Mouse (Mus musculus) cerebellum, adult 9-11 months (tissue): ENCODE results near the gene Olfr414.

Source experiments
- DNase-seq: peaks from one replicate; pipeline ENCODE4 v3.0.0; 2022

The Olfr414 gene

GRCm38 (mm10) chr1:174423764-174424163 lies at the start of gene Olfr414:
Gene Olfr414, plus strand, starts transcription at chr1:174424064.
- DNase-seq = no peak

DNA sequence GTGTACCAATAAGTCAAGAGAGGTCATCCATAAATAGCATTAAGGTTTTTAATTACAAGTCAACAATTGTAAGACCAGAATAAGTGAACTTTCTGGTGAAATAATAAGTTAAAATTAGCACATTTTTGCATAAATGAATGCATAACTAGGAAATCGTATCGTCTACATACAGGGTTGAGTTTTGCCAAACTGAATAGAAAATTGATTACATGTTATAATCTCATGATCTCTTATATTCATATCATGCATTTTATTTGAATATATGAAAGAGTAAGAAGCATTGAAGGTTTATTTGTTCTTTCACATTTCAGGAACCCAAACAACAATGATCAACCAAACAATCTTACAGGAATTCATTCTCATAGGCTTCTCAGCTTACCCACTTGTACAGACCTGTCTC lies 33.1 kb upstream of the Olfr414 start, which contains the start of gene Olfr248:
Gene Olfr248, plus strand, starts transcription at position 301 of the 400 bp plus-strand sequence.
- DNase-seq = no peak

- DNase-seq = no peak
These were observed 905 bp upstream of the Olfr414 start for GRCm38 (mm10) chr1:174422959-174423358.

GRCm38 (mm10) chr1:174426180-174426986 lies 2.5 kb downstream of the Olfr414 start:
- DNase-seq = no peak

DNA sequence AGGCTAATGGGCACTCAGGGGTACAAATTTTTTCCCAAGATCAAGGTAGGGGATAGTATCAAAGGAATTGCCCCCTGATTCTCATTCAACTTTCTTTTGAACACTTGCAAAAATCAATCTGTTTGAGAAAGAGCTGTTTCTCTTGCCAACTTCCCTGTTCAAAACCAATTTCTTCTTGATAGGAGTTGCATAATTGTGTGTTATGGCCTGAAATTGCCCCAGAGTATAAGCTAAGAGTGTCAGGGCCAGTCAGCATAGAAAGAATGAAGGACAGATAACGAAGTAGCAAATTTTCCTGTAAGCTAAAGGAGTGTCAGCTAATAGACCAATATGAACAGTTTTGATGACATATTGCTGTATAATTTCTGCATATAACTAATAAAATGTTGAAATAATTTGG lies 3.5 kb downstream of the Olfr414 start:
- DNase-seq = no peak

DNA sequence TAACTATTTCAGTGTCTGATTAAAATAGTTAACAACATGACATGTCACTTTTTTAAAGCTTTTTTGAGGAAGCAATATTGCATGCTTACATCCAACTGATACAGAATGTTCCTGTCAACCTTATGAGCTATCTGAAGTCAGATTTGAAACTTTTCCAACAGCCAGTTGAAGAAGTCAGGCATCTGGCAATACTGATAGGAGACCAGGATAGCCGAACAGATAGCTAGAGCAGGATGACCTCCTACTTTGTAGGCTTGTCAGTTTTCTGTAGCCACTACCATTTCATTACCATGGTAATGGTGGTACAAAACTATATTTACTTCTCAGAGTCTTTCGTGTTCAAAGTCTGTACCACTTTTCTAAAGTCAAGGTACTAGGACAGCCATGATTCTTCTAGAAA lies 4.5 kb downstream of the Olfr414 start:
- DNase-seq = no peak

DNA sequence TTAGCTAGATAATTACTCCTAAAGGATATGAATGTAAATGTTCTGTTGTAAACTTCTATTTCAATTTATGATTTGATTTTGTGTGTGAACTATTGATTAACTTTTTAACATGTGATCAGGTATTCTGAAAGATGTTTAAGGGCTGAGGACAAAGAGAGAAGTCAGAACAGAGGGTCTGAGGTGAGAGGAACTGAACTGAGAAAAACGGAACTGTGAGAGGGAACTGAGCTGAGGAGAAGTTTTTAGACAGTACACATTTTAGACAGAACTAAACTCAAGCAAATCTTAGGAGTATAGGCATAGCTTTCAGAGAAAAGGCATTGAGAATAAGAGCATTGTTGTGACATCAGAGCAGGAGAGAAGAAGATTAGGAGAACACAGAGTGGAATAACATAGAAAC lies 10.3 kb downstream of the Olfr414 start:
- DNase-seq = no peak

GRCm38 (mm10) chr1:174441782-174442181 lies 17.9 kb downstream of the Olfr414 start, which contains the start of gene Olfr220:
Gene Olfr220, plus strand, starts transcription at chr1:174442082.
- DNase-seq = no peak

GRCm38 (mm10) chr1:174455100-174455499 lies 31.2 kb downstream of the Olfr414 start:
- DNase-seq = no peak

DNA sequence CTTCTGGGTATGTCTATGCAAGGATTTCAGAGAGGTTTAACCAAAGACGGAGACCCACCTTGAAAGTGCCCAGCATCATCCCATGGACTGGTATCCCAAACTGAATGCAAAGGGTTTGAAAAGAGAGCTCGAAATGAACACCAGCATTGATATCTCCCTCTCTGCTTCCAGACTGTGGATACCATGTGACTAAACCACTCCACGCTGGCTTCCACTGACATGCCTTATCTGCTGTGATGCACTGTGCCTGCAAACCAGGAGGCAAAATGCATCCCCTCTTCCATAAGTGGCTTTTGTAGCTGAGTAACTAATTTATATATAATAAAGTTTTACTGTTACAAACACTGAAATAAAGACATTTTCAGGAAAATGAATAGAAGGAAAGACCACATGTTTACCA lies 41.5 kb downstream of the Olfr414 start:
- DNase-seq = no peak

DNA sequence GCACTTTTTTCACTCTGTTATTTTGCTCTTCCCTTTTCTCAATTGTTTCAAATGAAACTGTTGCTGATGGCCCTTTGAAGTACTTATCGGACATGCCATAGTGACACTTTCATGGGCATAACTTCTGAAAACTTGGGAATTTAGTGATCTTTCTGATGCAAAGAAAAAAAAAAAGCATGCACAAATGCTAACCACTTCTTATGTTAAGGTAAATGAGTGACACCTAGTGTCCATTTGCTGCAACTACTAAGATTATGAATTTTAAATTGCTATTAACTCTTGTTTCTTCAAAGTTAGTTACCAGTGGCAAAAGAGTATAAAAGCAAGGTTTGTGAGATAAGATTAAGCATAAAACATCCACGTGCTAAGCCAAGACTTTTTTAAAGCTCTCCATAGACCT lies 42.4 kb downstream of the Olfr414 start:
- no peak for DNase-seq

DNA sequence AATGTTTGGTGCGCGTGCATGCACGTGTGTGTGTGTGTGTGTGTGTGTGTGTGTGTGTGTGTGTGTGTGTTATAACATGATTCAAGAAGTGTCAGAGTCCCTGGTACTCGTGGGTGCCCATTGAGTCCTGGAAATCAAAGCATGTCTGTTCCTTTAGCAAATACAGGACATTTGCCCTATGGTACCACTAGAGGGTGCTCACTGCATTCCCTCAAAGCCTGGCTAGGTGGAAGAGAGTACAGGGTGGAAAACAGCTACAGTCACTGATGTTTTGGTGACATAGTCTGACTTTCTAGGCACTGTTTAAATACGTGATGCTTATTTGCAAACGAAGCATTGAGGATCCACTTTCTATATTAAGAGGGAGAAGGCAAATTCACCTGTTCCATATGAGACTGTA lies 45.9 kb downstream of the Olfr414 start:
- peak; percentile 30 for DNase-seq

- DNase-seq = no peak
These were observed 58.7 kb downstream of the Olfr414 start for GRCm38 (mm10) chr1:174482567-174482966.
